Mouse (Mus musculus) kidney, adult 2 months (tissue): ENCODE measurements at regions not wholly inside any gene's neighbourhood (a gene's known extent, or its start where the extent isn't known, plus 50 kb on each side); places are given as distances from the start of the nearest gene placed in this dataset.
"Not testable (repeated sequence)": the region's sequence is repeated elsewhere in the genome, so short reads cannot be mapped to it uniquely, and the experiment has no call there.

Source experiments
- DNase-seq: peaks from one replicate; pipeline ENCODE4 v3.0.0; 2021
- H3K27ac ChIP-seq: fragments of 200-500 bp; 2 replicates; pipeline ENCODE4 v1.5.1; 2012; ENCODE audit warnings: low read depth, low read length, control low read depth, inconsistent platforms; ENCODE audit not compliant: insufficient read depth
- H3K27me3 ChIP-seq: fragments of 200-500 bp; replicated peaks from 2 replicates; pipeline ENCODE4 v1.6.1; 2012; ENCODE audit warnings: mild to moderate bottlenecking, moderate library complexity, low read length, inconsistent platforms; ENCODE audit not compliant: control insufficient read depth, insufficient read depth
- H3K36me3 ChIP-seq: fragments of 200-500 bp; 2 replicates; pipeline ENCODE4 v1.6.1; 2012; ENCODE audit warnings: mild to moderate bottlenecking, moderate library complexity, low read length, inconsistent platforms; ENCODE audit not compliant: control insufficient read depth, insufficient read depth
- H3K4me1 ChIP-seq: fragments of 200-500 bp; 2 replicates; pipeline ENCODE4 v1.6.1; 2011; ENCODE audit warnings: low read length; ENCODE audit not compliant: control insufficient read depth, insufficient read depth
- H3K4me3 ChIP-seq: fragments of 200-500 bp; 2 replicates; pipeline ENCODE4 v1.5.1; 2011; ENCODE audit warnings: mild to moderate bottlenecking, low read depth, low read length, control low read depth; ENCODE audit not compliant: insufficient read depth
- CTCF ChIP-seq: fragments of 200-500 bp; conservative IDR thresholded peaks from 2 replicates; pipeline ENCODE4 v1.5.1; 2011; ENCODE audit warnings: low read depth, mild to moderate bottlenecking, control low read depth, low read length, moderate library complexity, mixed read lengths; ENCODE audit not compliant: insufficient read depth, insufficient read length
- POLR2A ChIP-seq: fragments of 200-500 bp; IDR thresholded peaks from one replicate; pipeline ENCODE4 v1.6.1; 2011; ENCODE audit warnings: low read depth, low read length, control low read depth
- WGBS: fragments of 180-500 bp; shearing (Covaris S2); methylation state at CpG from one replicate; pipeline ENCODE4 v1.1.7; 2018; 5-methylcytosine and 5-hydroxymethylcytosine counted together

- no peak overlapping the region for H3K4me3 ChIP-seq
- H3K4me1 ChIP-seq: no peaks in the 10 kb centered on the region
- H3K27ac ChIP-seq: no peak overlapping the region
- TF ChIP-seq CTCF: no peak
- no peak for TF ChIP-seq POLR2A
- no peaks in the 10 kb centered on the region for H3K27me3 ChIP-seq
- 75% methylated on average over 1 of the region's 1 CpGs for WGBS
- DNase-seq: no peak
- H3K36me3 ChIP-seq: no peaks in the 10 kb centered on the region
These were observed 120.4 kb upstream of the Pcsk1 start for GRCm38 (mm10) chr13:74969244-74969643.

- TF ChIP-seq CTCF (no peak), POLR2A (no peak)
These were observed 133.8 kb upstream of the Pcsk1 start for GRCm38 (mm10) chr13:74955876-74956275.

GRCm38 (mm10) chr13:74913655-74914054, 105.0 kb upstream of the Cast start:
- DNase-seq, H3K4me1 ChIP-seq, H3K36me3 ChIP-seq, H3K4me3 ChIP-seq, H3K27me3 ChIP-seq, H3K27ac ChIP-seq: not testable (repeated sequence)
- WGBS: 26% methylated on average over 2 of the region's 2 CpGs

More at GRCm38 (mm10) chr13:74955876-74956275, 133.8 kb upstream of the Pcsk1 start:
- no peak for DNase-seq
- WGBS: 90% methylated on average over 1 of the region's 1 CpGs
- no peaks in the 10 kb centered on the region for H3K4me1 ChIP-seq
- no peaks in the 10 kb centered on the region for H3K27me3 ChIP-seq
- H3K36me3 ChIP-seq: no peaks in the 10 kb centered on the region
- H3K4me3 ChIP-seq: no peak overlapping the region
- H3K27ac ChIP-seq: no peak overlapping the region

- no peak for DNase-seq
- H3K27ac ChIP-seq: no peak overlapping the region
- H3K36me3 ChIP-seq: no peaks in the 10 kb centered on the region
- WGBS: 89% methylated on average over 1 of the region's 1 CpGs
- H3K27me3 ChIP-seq: no peaks in the 10 kb centered on the region
- TF ChIP-seq POLR2A (no peak), CTCF (no peak)
- no peaks in the 10 kb centered on the region for H3K4me1 ChIP-seq
- H3K4me3 ChIP-seq: no peak overlapping the region
These were observed 94.8 kb upstream of the Cast start for GRCm38 (mm10) chr13:74903213-74904055.

GRCm38 (mm10) chr13:74889859-74890469, 81.4 kb upstream of the Cast start:
- no peaks in the 10 kb centered on the region for H3K27me3 ChIP-seq
- H3K4me3 ChIP-seq: no peak overlapping the region
- WGBS: 74% methylated on average over 8 of the region's 8 CpGs
- H3K36me3 ChIP-seq: no peaks in the 10 kb centered on the region
- no peaks in the 10 kb centered on the region for H3K4me1 ChIP-seq
- TF ChIP-seq CTCF: no peak
- no peak for TF ChIP-seq POLR2A
- H3K27ac ChIP-seq: no peak overlapping the region
- no peak for DNase-seq

GRCm38 (mm10) chr13:74867720-74868119, 59.1 kb upstream of the Cast start:
- DNase-seq: no peak
- H3K36me3 ChIP-seq: no peaks in the 10 kb centered on the region
- 82% methylated on average over 1 of the region's 1 CpGs for WGBS

GRCm38 (mm10) chr13:74864000-74864399, 55.4 kb upstream of the Cast start:
- no peak for DNase-seq
- TF ChIP-seq POLR2A (no peak), CTCF (no peak)
- WGBS: 76% methylated on average over 9 of the region's 9 CpGs
- Histone ChIP-seq H3K4me3 (no peak overlapping the region), H3K36me3 (no peaks in the 10 kb centered on the region), H3K4me1 (no peaks in the 10 kb centered on the region), H3K27ac (no peak overlapping the region), H3K27me3 (no peaks in the 10 kb centered on the region)

More at GRCm38 (mm10) chr13:74867720-74868119, 59.1 kb upstream of the Cast start:
- Histone ChIP-seq H3K27me3 (no peaks in the 10 kb centered on the region), H3K4me3 (no peak overlapping the region), H3K4me1 (no peaks in the 10 kb centered on the region), H3K27ac (no peak overlapping the region)
- TF ChIP-seq CTCF: no peak
- no peak for TF ChIP-seq POLR2A
